Mouse (Mus musculus): ENCODE measurements around the gene Ccdc124. TPM values are rescaled to one million over a fixed set of nuclear protein-coding genes. Genes with fewer than 3 reads are reported as not detected.

Ccdc124 gene
- polyA plus RNA-seq, 1 experiment from 2014 or later: 109 TPM

DNA sequence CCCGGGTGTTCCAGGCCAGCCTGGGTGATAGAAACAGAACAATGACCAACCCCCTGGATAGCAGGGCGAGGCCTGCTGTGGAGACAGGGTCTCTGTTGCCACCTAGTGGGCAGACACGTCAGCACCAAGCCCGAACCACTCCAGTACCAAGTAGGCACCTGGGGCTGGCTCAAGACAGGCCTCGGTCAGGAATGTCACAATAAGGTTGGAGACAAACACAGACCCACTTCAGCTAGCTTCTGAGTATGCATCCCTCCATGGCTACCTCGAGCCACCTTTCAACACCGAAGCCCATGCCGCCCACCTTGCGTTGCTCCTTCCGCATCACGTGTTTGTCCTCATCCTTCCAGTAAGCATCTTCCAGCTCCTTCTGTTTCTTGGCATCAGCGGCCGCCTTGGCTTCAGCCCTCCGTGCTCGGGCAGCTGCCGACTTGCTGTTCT is 4.1 kb downstream of the Ccdc124 start:
- H3K4me1 ChIP-seq (ENCODE audit: control insufficient read depth, insufficient read depth, low read length): peaks cover 25% of the 10 kb centered on the region
- H3K4me3 ChIP-seq (ENCODE audit: low read depth, low read length): no peak overlapping the region
- no peak overlapping the region for H3K27ac ChIP-seq (ENCODE audit: low read depth, low read length)
- no peak; the same call in 1 of the 2 replicates for ATAC-seq (replicated peaks; ENCODE audit: insufficient number of reproducible peaks, low FRiP score, low TSS enrichment)
- WGBS (ENCODE audit: insufficient replicate concordance): 47% methylated on average over 16 of the region's 16 CpGs
- H3K9me3 ChIP-seq (replicated peaks; ENCODE audit: control insufficient read depth, low read length): no peaks in the 10 kb centered on the region
- peaks cover under 1% of the 10 kb centered on the region for H3K27me3 ChIP-seq (ENCODE audit: control insufficient read depth, insufficient read depth, low read length)
- no peak overlapping the region for H3K9ac ChIP-seq (ENCODE audit: low read depth, low read length)
- H3K36me3 ChIP-seq (ENCODE audit: control insufficient read depth, insufficient read depth, low read length): no peaks in the 10 kb centered on the region
- no peak overlapping the region for H3K4me2 ChIP-seq

DNA sequence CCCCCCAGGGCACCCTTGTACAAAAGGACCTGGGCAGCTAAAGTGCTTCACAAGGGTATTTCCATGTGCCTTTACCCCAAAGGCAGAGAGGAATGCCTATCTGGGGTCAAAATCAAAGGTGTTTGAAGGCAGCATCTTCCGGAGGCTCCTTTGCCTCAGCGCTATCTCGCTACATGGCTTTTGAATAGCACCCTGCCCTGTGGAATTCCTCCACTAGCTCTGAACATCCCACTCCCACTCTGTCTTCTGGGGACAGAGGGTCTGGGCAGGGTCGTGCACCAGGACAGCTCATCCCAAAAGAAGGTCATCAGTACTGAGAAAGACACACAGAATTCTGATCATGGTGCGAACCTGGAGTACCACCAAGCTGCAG is 4.5 kb downstream of the Ccdc124 start:
- 0 out of 2 replicates have a peak overlapping the region, but pooled peaks have one; percentile 23 for H3K9ac ChIP-seq (ENCODE audit: low read depth, low read length)
- no peak overlapping the region for H3K27ac ChIP-seq (ENCODE audit: low read depth, low read length)
- no peaks in the 10 kb centered on the region for H3K9me3 ChIP-seq (replicated peaks; ENCODE audit: control insufficient read depth, low read length)
- H3K36me3 ChIP-seq (ENCODE audit: control insufficient read depth, insufficient read depth, low read length): no peaks in the 10 kb centered on the region
- H3K4me3 ChIP-seq (ENCODE audit: low read depth, low read length): no peak overlapping the region
- peaks cover 5% of the 10 kb centered on the region for H3K27me3 ChIP-seq (ENCODE audit: control insufficient read depth, insufficient read depth, low read length)
- peak overlapping the region; percentile 52; the same call in 1 of the 2 replicates for H3K4me2 ChIP-seq
- H3K4me1 ChIP-seq (ENCODE audit: control insufficient read depth, insufficient read depth, low read length): peaks cover 29% of the 10 kb centered on the region
- WGBS (ENCODE audit: insufficient replicate concordance): 49% methylated on average over 5 of the region's 5 CpGs
- ATAC-seq (replicated peaks; ENCODE audit: insufficient number of reproducible peaks, low FRiP score, low TSS enrichment): no peak

DNA sequence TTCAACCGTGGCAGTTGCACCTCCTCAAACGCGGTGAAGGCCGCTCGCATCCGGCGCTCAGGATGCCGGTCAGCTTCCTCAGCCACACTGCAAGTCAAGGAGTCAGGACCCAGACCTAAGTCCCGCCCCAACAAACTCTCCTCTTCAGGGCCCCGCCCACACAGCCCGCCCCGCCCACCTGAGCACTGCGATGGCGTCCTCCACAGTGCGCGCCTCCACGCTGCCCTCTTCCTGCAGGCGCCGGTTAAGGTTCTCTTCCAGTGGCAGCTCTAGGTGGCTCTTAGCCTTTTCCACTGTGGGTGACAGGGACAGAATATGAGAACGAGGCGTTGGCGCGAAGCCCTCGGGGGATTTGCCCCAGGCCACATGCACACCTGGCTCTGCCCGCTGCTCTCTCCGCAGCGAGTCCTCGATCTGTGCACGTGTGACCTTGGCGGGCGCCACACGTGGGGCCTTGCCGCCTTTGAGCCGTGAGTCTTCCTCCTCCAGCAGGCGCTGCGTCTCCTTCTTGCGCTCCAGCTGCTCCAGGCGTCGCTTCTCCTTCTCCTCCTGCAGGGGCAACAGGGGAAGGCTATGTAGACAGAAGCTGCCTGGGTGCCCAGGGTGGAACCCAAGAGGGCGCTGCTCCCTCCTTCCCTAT is 5.1 kb downstream of the Ccdc124 start:
- H3K36me3 ChIP-seq (ENCODE audit: control insufficient read depth, insufficient read depth, low read length): no peaks in the 10 kb centered on the region
- H3K27ac ChIP-seq (ENCODE audit: low read depth, low read length): no peak overlapping the region
- peaks cover 9% of the 10 kb centered on the region for H3K27me3 ChIP-seq (ENCODE audit: control insufficient read depth, insufficient read depth, low read length)
- peaks cover 34% of the 10 kb centered on the region for H3K4me1 ChIP-seq (ENCODE audit: control insufficient read depth, insufficient read depth, low read length)
- H3K4me2 ChIP-seq: peak overlapping the region; percentile 52
- WGBS (ENCODE audit: insufficient replicate concordance): 24% methylated on average over 40 of the region's 40 CpGs
- H3K9me3 ChIP-seq (replicated peaks; ENCODE audit: control insufficient read depth, low read length): no peaks in the 10 kb centered on the region
- 0 out of 2 replicates have a peak overlapping the region, but pooled peaks have one; percentile 0 for H3K4me3 ChIP-seq (ENCODE audit: low read depth, low read length)
- 0 out of 2 replicates have a peak overlapping the region, but pooled peaks have one; percentile 23 for H3K9ac ChIP-seq (ENCODE audit: low read depth, low read length)
- no peak for ATAC-seq (replicated peaks; ENCODE audit: insufficient number of reproducible peaks, low FRiP score, low TSS enrichment)

DNA sequence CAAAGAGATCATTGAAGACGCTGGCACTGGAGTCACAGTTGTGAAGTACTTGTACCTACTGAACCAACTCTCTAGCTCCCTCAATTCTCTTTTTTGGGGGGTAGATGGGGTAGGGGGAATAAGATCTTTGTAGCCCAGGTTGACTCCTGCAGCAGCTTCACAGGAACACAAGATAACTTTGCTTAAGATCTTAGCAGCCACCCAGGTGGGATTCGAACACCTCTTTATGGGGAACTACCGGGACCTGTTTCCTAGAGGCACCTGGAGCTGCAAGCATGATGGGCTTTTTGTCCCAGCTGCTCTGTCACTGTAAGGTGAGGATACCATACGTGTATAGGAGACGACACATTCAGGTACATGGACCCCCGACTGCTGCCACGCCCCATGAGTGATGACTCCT is 7.2 kb downstream of the Ccdc124 start:
- H3K4me1 ChIP-seq (ENCODE audit: control insufficient read depth, insufficient read depth, low read length): peaks cover 45% of the 10 kb centered on the region
- no peaks in the 10 kb centered on the region for H3K36me3 ChIP-seq (ENCODE audit: control insufficient read depth, insufficient read depth, low read length)
- H3K4me3 ChIP-seq (ENCODE audit: low read depth, low read length): no peak overlapping the region
- no peaks in the 10 kb centered on the region for H3K9me3 ChIP-seq (replicated peaks; ENCODE audit: control insufficient read depth, low read length)
- H3K9ac ChIP-seq (ENCODE audit: low read depth, low read length): no peak overlapping the region
- H3K27ac ChIP-seq (ENCODE audit: low read depth, low read length): no peak overlapping the region
- ATAC-seq (replicated peaks; ENCODE audit: insufficient number of reproducible peaks, low FRiP score, low TSS enrichment): no peak
- H3K27me3 ChIP-seq (ENCODE audit: control insufficient read depth, insufficient read depth, low read length): peaks cover 30% of the 10 kb centered on the region
- H3K4me2 ChIP-seq: peak overlapping the region; percentile 88; the same call in 1 of the 2 replicates
- 80% methylated on average over 7 of the region's 7 CpGs for WGBS (ENCODE audit: insufficient replicate concordance)

DNA sequence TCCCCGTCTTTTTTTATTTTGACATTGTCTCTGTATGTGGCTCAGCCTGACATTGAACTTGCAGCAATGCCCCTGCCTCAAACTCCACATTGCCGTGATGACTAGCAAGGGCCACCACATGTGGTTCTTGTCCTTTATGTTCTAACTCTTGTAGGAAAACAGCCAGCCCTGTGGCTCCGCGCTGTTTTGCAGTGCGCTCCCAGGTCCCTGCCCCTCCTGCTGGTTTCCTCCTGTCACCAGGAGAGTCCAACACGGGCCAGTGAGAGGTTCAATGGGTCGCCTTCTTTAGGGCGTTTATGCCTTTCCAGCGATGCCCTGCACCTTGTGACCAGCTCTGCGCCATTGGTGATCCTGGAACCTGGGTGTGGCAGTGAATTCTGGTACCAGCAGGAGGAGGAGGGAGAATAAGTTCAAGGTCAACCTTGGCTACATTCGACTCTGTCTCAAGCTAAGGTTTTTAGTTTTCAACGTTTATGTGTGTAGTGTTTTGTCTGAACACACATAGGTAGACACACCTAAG is 7.7 kb downstream of the Ccdc124 start:
- Histone ChIP-seq H3K27ac (ENCODE audit: low read depth, low read length) (peak overlapping the region; percentile 50; the same call in 1 of the 2 replicates), H3K9ac (ENCODE audit: low read depth, low read length) (peak overlapping the region; percentile 54; the same call in 1 of the 2 replicates), H3K4me2 (peak overlapping the region; percentile 88), H3K27me3 (ENCODE audit: control insufficient read depth, insufficient read depth, low read length) (peaks cover 34% of the 10 kb centered on the region), H3K4me1 (ENCODE audit: control insufficient read depth, insufficient read depth, low read length) (peaks cover 43% of the 10 kb centered on the region), H3K9me3 (replicated peaks; ENCODE audit: control insufficient read depth, low read length) (no peaks in the 10 kb centered on the region), H3K4me3 (ENCODE audit: low read depth, low read length) (peak overlapping the region; percentile 61), H3K36me3 (ENCODE audit: control insufficient read depth, insufficient read depth, low read length) (no peaks in the 10 kb centered on the region)
- 11% methylated on average over 12 of the region's 12 CpGs for WGBS (ENCODE audit: insufficient replicate concordance)
- ATAC-seq (replicated peaks; ENCODE audit: insufficient number of reproducible peaks, low FRiP score, low TSS enrichment): no peak

DNA sequence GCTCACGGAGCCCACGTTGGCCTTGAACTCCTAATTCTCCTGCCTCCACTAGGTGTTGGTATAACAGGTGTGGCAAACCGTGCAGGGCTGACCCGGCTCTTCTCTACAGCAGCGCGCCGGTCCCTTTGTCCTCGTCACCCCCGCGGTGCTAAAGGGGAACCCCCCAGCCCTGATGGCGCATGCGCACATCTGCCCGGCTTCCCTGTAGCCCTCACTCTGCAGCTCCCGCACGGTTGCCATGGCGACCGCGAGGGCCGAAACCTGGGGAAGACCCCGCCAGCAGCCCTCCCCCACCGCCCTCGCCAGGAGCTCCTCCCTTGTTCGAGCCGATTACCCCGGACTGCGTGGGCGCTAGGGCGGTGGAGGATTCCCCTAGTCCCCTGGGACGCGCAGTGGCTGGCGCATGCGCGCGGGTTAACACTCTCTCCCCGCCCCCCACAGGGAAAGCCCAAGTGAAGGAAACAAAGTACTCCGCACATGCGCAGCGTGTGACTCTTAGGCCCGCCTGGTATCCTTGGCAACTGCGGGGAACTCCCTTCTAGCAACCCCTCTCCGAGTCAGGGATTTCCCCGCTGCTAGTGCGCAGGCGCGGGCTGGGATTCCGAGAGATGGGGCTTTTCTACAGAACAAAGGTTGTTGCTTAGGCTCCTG is 8.3 kb downstream of the Ccdc124 start:
- H3K27ac ChIP-seq (ENCODE audit: low read depth, low read length): peak overlapping the region; percentile 74
- no peaks in the 10 kb centered on the region for H3K36me3 ChIP-seq (ENCODE audit: control insufficient read depth, insufficient read depth, low read length)

DNA sequence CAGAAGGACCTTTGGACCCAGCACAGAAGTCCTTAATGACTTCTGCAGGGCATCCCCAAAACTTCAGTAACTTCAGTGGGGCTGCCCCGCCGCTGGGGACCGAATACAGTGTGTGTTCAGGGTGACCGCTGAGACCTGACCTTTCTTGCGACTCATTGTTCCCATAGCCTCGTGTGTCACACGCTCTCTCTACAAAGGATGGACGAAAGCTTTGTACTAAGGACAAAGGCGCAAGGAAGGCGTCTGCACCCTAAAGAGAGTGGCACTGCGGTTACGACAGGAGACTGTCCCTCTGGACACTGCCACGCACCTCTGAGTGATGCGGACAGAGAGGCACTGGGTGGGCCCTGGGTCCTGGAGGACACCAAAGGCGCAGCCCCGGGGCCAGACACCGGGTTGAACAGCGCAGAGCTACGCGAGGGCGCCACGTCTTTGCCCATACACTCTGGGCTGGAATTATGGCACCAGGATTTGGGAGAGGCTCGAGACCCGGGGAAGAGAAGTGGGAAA is 9.0 kb downstream of the Ccdc124 start:
- H3K4me2 ChIP-seq: peak overlapping the region; percentile 88
- H3K9ac ChIP-seq (ENCODE audit: low read depth, low read length): peak overlapping the region; percentile 63
- H3K4me1 ChIP-seq (ENCODE audit: control insufficient read depth, insufficient read depth, low read length): peaks cover 42% of the 10 kb centered on the region
- H3K4me3 ChIP-seq (ENCODE audit: low read depth, low read length): peak overlapping the region; percentile 61
- 0 out of 2 replicates have a peak, but pooled peaks have one; percentile 11 for ATAC-seq (replicated peaks; ENCODE audit: insufficient number of reproducible peaks, low FRiP score, low TSS enrichment)
- no peaks in the 10 kb centered on the region for H3K9me3 ChIP-seq (replicated peaks; ENCODE audit: control insufficient read depth, low read length)
- peak overlapping the region; percentile 74 for H3K27ac ChIP-seq (ENCODE audit: low read depth, low read length)
- 2% methylated on average over 24 of the region's 24 CpGs for WGBS (ENCODE audit: insufficient replicate concordance)
- H3K27me3 ChIP-seq (ENCODE audit: control insufficient read depth, insufficient read depth, low read length): peaks cover 34% of the 10 kb centered on the region
- H3K36me3 ChIP-seq (ENCODE audit: control insufficient read depth, insufficient read depth, low read length): no peaks in the 10 kb centered on the region

More for the DNA sequence above, 8.3 kb downstream of the Ccdc124 start:
- under 1% methylated on average over 46 of the region's 46 CpGs for WGBS (ENCODE audit: insufficient replicate concordance)
- Histone ChIP-seq H3K4me3 (ENCODE audit: low read depth, low read length) (peak overlapping the region; percentile 61), H3K27me3 (ENCODE audit: control insufficient read depth, insufficient read depth, low read length) (peaks cover 34% of the 10 kb centered on the region), H3K9me3 (replicated peaks; ENCODE audit: control insufficient read depth, low read length) (no peaks in the 10 kb centered on the region), H3K4me2 (peak overlapping the region; percentile 88), H3K9ac (ENCODE audit: low read depth, low read length) (peak overlapping the region; percentile 63), H3K4me1 (ENCODE audit: control insufficient read depth, insufficient read depth, low read length) (peaks cover 42% of the 10 kb centered on the region)
- peak; percentile 83 for ATAC-seq (replicated peaks; ENCODE audit: insufficient number of reproducible peaks, low FRiP score, low TSS enrichment)

DNA sequence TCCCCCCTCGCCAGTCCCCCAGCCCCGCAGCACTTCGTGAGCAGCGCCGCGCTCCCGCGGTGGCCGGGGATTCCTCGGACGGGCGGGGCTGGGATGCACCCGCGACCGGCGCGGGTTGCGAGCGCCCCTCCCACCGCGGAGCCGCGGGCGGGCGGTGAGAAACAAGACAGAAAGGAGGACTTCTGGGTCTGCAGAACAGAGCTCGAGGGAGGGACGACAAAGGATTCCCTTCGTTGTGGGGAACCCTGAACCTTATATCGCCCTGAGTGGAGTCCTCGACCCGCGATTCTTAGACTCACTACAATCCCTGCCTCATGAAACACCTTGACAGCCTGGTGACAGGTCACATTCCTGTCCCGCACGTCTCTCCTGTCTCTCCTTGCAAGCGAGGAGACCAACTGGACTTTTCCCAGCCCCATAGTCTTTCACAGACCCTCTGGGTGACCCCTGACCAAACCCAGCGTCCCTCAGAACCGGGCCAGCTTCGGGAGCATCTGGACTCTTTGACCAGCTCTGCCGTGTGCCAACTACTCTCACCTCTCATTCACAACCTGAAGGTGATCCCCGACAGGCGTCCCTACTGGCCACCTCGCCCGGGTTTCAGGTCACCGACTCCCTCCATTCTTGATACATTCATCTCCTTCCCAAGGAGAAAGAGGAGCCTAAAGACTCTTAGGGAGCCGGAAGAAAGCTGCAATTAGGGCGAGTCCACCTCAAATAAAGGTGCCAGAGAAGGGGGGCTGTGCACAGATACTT is 9.6 kb downstream of the Ccdc124 start:
- Histone ChIP-seq H3K27ac (ENCODE audit: low read depth, low read length) (no peak overlapping the region), H3K4me1 (ENCODE audit: control insufficient read depth, insufficient read depth, low read length) (peaks cover 39% of the 10 kb centered on the region)
- ATAC-seq (replicated peaks; ENCODE audit: insufficient number of reproducible peaks, low FRiP score, low TSS enrichment): no peak

More for the DNA sequence above, 9.6 kb downstream of the Ccdc124 start:
- Histone ChIP-seq H3K9ac (ENCODE audit: low read depth, low read length) (peak overlapping the region; percentile 72), H3K36me3 (ENCODE audit: control insufficient read depth, insufficient read depth, low read length) (no peaks in the 10 kb centered on the region), H3K4me2 (peak overlapping the region; percentile 88), H3K4me3 (ENCODE audit: low read depth, low read length) (peak overlapping the region; percentile 61), H3K9me3 (replicated peaks; ENCODE audit: control insufficient read depth, low read length) (no peaks in the 10 kb centered on the region), H3K27me3 (ENCODE audit: control insufficient read depth, insufficient read depth, low read length) (peaks cover 34% of the 10 kb centered on the region)
- 2% methylated on average over 46 of the region's 46 CpGs for WGBS (ENCODE audit: insufficient replicate concordance)

All from heart, embryonic 11.5 days (tissue).